Mouse (Mus musculus): Measurements from ENCODE around the gene Obp1a. TPM values are rescaled to one million over a fixed set of nuclear protein-coding genes. Genes with fewer than 3 reads are reported as not detected.

The Obp1a gene
- not detected for polyA plus RNA-seq (2014; fragmentation: Illumina TruSeq; extraction: RNeasy Lipid Tissue Mini Kit (QIAGEN cat#74804); ENCODE audit: low read depth, low replicate concordance)

GRCm38 (mm10) chrX:78091274-78091673 lies at the start of gene Obp1a:
TSS of gene Obp1a (minus strand) at chrX:78091374.

GRCm38 (mm10) chrX:78125167-78125566 lies 34.0 kb upstream of the Obp1a start, which contains the start of gene Gm5938:
TSS of gene Gm5938 (plus strand) at chrX:78125467.

Other genes with a start within 250 kb of the Obp1a start
- gene Pbsn, start 237.8 kb downstream of the Obp1a start, polyA plus RNA-seq (2014; fragmentation: Illumina TruSeq; extraction: RNeasy Lipid Tissue Mini Kit (QIAGEN cat#74804); ENCODE audit: low read depth, low replicate concordance): not detected
- gene Gm14744, start 226.6 kb downstream of the Obp1a start, polyA plus RNA-seq (2014; fragmentation: Illumina TruSeq; extraction: RNeasy Lipid Tissue Mini Kit (QIAGEN cat#74804); ENCODE audit: low read depth, low replicate concordance): not detected
- not detected for gene 5430402E10Rik, start 166.3 kb downstream of the Obp1a start, polyA plus RNA-seq (2014; fragmentation: Illumina TruSeq; extraction: RNeasy Lipid Tissue Mini Kit (QIAGEN cat#74804); ENCODE audit: low read depth, low replicate concordance)
- gene Gm5938, start 34.1 kb upstream of the Obp1a start, polyA plus RNA-seq (2014; fragmentation: Illumina TruSeq; extraction: RNeasy Lipid Tissue Mini Kit (QIAGEN cat#74804); ENCODE audit: low read depth, low replicate concordance): not detected
- gene Obp1b, start 95.4 kb upstream of the Obp1a start, polyA plus RNA-seq (2014; fragmentation: Illumina TruSeq; extraction: RNeasy Lipid Tissue Mini Kit (QIAGEN cat#74804); ENCODE audit: low read depth, low replicate concordance): not detected
- gene Gm14743, start 154.5 kb upstream of the Obp1a start, polyA plus RNA-seq (2014; fragmentation: Illumina TruSeq; extraction: RNeasy Lipid Tissue Mini Kit (QIAGEN cat#74804); ENCODE audit: low read depth, low replicate concordance): not detected

All from liver, adult 10 weeks (tissue).